Mouse (Mus musculus) megakaryocyte, embryonic 14.5 days (primary cell): ENCODE measurements at regions not wholly inside any gene's neighbourhood (a gene's known extent, or its start where the extent isn't known, plus 50 kb on each side); places are given as distances from the start of the nearest gene placed in this dataset.

Experiments used
- FLI1 ChIP-seq: IDR thresholded peaks from 2 replicates; pipeline ENCODE4 v1.6.1; 2012; ENCODE audit warnings: low read length, inconsistent platforms, mixed read lengths
- GATA1 ChIP-seq: IDR thresholded peaks from 3 replicates; pipeline ENCODE4 v1.6.1; 2012; ENCODE audit warnings: mixed read lengths, low read length, inconsistent platforms, borderline replicate concordance

DNA sequence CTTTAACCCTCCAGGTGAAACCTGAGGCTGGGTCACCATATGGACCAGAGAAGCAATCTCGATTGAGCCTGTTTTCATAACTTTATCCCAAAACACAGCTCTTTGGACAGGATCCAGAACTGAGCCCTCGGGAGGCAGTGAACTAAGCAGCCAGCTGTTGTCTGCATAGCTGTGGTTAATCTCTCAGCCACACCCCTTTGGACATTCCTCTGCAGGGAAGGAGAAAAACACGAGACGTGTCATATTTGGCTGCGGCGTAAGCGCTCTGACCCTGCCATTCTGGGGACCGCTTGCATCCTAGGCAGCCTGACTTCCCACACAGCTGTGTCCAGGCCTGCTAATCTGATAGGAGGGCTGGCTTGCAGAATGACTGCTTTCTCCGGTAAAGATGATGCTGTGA is 55.6 kb upstream of the Ubl3 start:
- TF ChIP-seq FLI1 (no peak), GATA1 (no peak)
